8 mouse cellular contexts compared by ENCODE assay signal in the genomic region with DNA sequence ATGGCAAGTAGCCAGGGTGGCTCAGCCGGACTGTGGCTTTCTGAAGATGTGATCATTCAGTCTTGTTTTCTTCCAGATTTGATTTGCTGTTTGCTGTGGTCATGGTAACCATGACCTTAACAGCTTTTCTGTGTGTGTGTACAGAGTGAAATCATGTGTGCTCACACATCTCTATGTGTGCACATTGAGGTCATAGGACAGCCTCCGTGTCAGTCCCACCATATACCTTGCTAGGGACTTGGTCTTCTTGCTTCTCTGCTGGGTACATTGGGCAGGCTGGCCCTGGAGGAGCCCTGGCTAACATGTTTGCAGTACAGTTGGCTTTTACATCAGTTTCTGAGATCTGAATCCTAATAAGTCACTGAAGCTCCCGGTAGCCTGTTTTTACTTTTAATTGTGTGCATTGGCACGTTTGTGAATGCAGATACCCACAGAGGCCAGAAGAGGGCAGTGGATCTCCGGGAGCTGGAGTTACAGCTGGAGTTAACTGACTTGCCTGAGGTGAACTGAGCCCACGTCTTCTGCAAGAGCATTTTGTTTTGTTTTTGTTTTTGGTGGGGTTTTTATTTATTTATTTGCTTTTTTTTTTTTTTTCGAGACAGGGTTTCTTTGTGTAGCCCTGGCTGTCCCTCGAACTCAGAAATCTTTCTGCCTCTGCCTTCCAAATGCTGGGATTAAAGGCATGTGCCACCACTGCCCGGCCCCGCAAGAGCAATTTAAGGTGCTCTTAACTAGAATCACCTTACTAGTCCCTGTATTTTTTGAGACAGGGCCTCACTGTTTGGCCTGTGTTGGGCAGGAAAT. TPM values are rescaled to one million over a fixed set of nuclear protein-coding genes. Genes with fewer than 3 reads are reported as not detected.
DNase-seq lines count a peak whose midpoint lies in the region; ATAC-seq and TF ChIP-seq lines count a peak whose summit lies in the region.

No protein-coding gene starts in this region.

- no peak overlapping the region for H3K4me2 ChIP-seq in liver, postnatal 0 days (ENCODE audit: low read depth, low read length)

- WGBS in liver, postnatal 0 days (ENCODE audit: insufficient replicate concordance) = 52% methylated on average over 10 of the region's 10 CpGs

- H3K27me3 ChIP-seq in liver, postnatal 0 days (ENCODE audit: insufficient read depth, low read length) = no peaks in the 10 kb centered on the region

- DNase-seq in cerebellum, adult 9-10 months = peak; percentile 18
- no peak for DNase-seq in cerebellum, adult 8-10 months
- peak; percentile 21 for DNase-seq in ovary, postnatal 36 days (ENCODE audit: low spot score)
- no peak for DNase-seq in ovary, adult 18-20 months (ENCODE audit: low spot score)
- DNase-seq in cerebellum, postnatal 10 days = peak; percentile 43 to 47
- peak; percentile 37 to 39 for DNase-seq in heart, postnatal 36 days
- DNase-seq in liver, postnatal 0 days = peak; percentile 58
- peak; percentile 33 for DNase-seq in spleen, adult 12 weeks (ENCODE audit: low spot score)

- peaks cover 13% of the 10 kb centered on the region for H3K36me3 ChIP-seq in liver, postnatal 0 days (replicated peaks; ENCODE audit: insufficient read depth, low read length)

- TF ChIP-seq CTCF in liver, postnatal 0 days (IDR thresholded peaks at IDR 0.05; ENCODE audit: low read depth) = peak; percentile 83

- H3K9me3 ChIP-seq in liver, postnatal 0 days (ENCODE audit: low read length) = no peaks in the 10 kb centered on the region

- H3K9ac ChIP-seq in liver, postnatal 0 days (replicated peaks) = no peak overlapping the region

- intact Hi-C loops in heart, postnatal 36 days (cut with DNase I) = loop anchor here (5.0 to 10.0 kb wide), 2 partner anchors 92 to 154 kb away; no protein-coding TSS in a partner anchor

- peak; percentile 92 for ATAC-seq in liver, postnatal 0 days

- TF ChIP-seq EP300 in liver, postnatal 0 days (IDR thresholded peaks at IDR 0.05; ENCODE audit: low read depth) = no peak

- no peak overlapping the region for H3K4me3 ChIP-seq in liver, postnatal 0 days (ENCODE audit: low read depth, low read length)

- no peaks in the 10 kb centered on the region for H3K4me1 ChIP-seq in liver, postnatal 0 days (ENCODE audit: insufficient read depth)

- no peak overlapping the region for H3K27ac ChIP-seq in liver, postnatal 0 days (ENCODE audit: low read depth)

RNA-seq across cellular contexts. Expression of gene Crlf3, which starts 38.0 kb away (rescaled TPM):
- total RNA-seq in heart, postnatal 36 days (2021) = 10 to 100 TPM; 15.5 to 15.6 TPM
- polyA plus RNA-seq in liver, postnatal 0 days (2015; fragmentation: Nextera tagmentation; extraction: Ambion mirVana) = 45.7 and 47.8 TPM in 2 replicates

RNA-seq across cellular contexts. Expression of gene Atad5, which starts 46.4 kb away (rescaled TPM):
- 1 to 10 TPM in 1 of 2 experiments, under 1 TPM in 1; 0.81 to 1.0 TPM for total RNA-seq in heart, postnatal 36 days (2021)
- 3.7 and 4.9 TPM in 2 replicates for polyA plus RNA-seq in liver, postnatal 0 days (2015; fragmentation: Nextera tagmentation; extraction: Ambion mirVana)

RNA-seq across cellular contexts. Expression of gene Suz12, which starts 49.9 kb away (rescaled TPM):
- total RNA-seq in heart, postnatal 36 days (2021) = 10 to 100 TPM; 23.8 to 27.8 TPM
- polyA plus RNA-seq in liver, postnatal 0 days (2015; fragmentation: Nextera tagmentation; extraction: Ambion mirVana) = 10.7 and 11.2 TPM in 2 replicates

Comparison
In these comparisons a context has a peak if more than half of its experiments do, and no peak if none do; other contexts are left out.
1. DNase-seq: peak in cerebellum, adult 9-10 months (single experiment), ovary, postnatal 36 days (single experiment), cerebellum, postnatal 10 days (2 of 2), heart, postnatal 36 days (2 of 2), liver, postnatal 0 days (single experiment) and spleen, adult 12 weeks (single experiment); none in cerebellum, adult 8-10 months (single experiment) and ovary, adult 18-20 months (single experiment).